ENCODE assay signal across 8 mouse cellular contexts in the genomic region with DNA sequence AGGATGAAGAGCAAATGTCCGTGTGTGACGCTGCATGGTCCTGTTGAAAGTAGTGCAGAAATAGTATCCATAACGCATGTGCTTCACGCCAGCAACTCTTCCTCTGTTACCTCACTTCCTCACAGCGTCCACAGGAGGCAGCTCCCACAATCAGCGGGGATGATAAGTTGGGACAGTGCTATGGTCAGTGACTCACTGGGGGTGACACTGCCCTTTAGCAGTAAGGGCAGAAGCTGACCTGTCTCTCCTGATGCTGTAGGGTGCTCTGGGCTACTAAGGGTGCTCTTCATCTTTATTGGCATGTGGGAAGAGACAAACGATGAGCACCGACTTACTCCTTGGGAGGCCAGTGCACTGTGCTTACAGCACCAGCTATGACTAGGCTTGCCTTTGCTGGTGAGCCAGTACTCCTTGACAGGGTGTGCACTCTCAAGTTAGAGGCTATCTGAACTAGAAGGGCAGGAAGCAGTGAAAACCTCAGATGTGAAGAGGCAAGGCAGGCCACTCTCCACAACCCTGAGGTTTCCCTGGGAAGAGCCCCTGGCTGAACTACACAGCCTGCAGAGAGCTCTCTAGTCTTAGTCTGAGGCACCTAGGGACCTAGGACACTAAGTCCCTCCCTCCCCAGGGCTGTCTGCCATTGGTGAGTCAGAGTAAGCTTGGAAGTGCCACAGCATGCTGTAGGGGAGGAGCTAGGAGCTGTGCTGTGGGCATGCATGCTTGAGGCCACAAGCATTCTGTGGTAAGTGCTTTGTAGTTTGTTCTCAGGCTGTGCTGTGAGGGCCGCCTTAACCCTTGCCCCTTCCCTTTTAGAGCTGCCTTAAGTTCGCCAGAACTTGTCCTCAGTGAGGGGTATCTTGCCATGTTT. TPM values are rescaled to one million over a fixed set of nuclear protein-coding genes. Genes with fewer than 3 reads are reported as not detected.
DNase-seq lines count a peak whose midpoint lies in the region.

No protein-coding gene starts in this region.

- peak; percentile 11 for DNase-seq in kidney, adult 18-20 months
- DNase-seq in kidney, adult 9 months = no peak
- DNase-seq in ZHBTc4 (ENCODE audit: low read depth, low spot score) = peak; percentile 75
- peak; percentile 25 for DNase-seq in gastrocnemius, postnatal 25 days
- DNase-seq in lung, adult 18-20 months = peak; percentile 83 to 89
- DNase-seq in cerebellum, adult 11 months = no peak
- DNase-seq in layer of hippocampus, postnatal 14 days (ENCODE audit: low spot score in 2 of 2) = no peak
- no peak for DNase-seq in ovary, adult 18-20 months (ENCODE audit: low spot score)

RNA-seq across cellular contexts. Expression of a gene that starts 10.2 kb away (rescaled TPM):
- 1 to 10 TPM; 6.7 to 7.6 TPM for total RNA-seq in gastrocnemius, postnatal 25 days (2021)
- total RNA-seq in layer of hippocampus, postnatal 14 days (2021) = 1 to 10 TPM in 1 of 2 experiments, under 1 TPM in 1; 0.58 to 1.6 TPM

Comparison
In these comparisons a context has a peak if more than half of its experiments do, and no peak if none do; other contexts are left out.
1. DNase-seq: peak in kidney, adult 18-20 months (single experiment), ZHBTc4 (single experiment), gastrocnemius, postnatal 25 days (single experiment) and lung, adult 18-20 months (2 of 2); none in kidney, adult 9 months (single experiment), cerebellum, adult 11 months (single experiment), layer of hippocampus, postnatal 14 days (0 of 2) and ovary, adult 18-20 months (single experiment).